Mouse (Mus musculus) kidney, embryonic 14.5 days (tissue): ENCODE measurements around the gene Osbp2. TPM values are rescaled to one million over a fixed set of nuclear protein-coding genes. Genes with fewer than 3 reads are reported as not detected.

Source experiments
- ATAC-seq: fragments of 200-750 bp; cut with Nextera tagmentation; 2 replicates; pipeline ENCODE4 v1.8.0; 2017; ENCODE audit warnings: moderate number of reproducible peaks, mild to moderate bottlenecking, moderate TSS enrichment, moderate library complexity; ENCODE audit not compliant: low FRiP score, low TSS enrichment
- H3K27ac ChIP-seq: fragments of 300-500 bp; sonication (generic); 2 replicates; pipeline ENCODE4 v1.5.1; 2014; ENCODE audit warnings: low read depth, mild to moderate bottlenecking, low read length, moderate library complexity, mixed read lengths
- H3K27me3 ChIP-seq: fragments of 300-500 bp; sonication (generic); 2 replicates; pipeline ENCODE4 v1.6.1; 2014; ENCODE audit warnings: mild to moderate bottlenecking, low read length; ENCODE audit not compliant: control insufficient read depth, insufficient read depth
- H3K36me3 ChIP-seq: fragments of 300-500 bp; sonication (generic); 2 replicates; pipeline ENCODE4 v1.6.1; 2014; ENCODE audit warnings: low read length, mixed read lengths; ENCODE audit not compliant: control insufficient read depth, insufficient read depth
- H3K4me1 ChIP-seq: fragments of 300-500 bp; sonication (generic); 2 replicates; pipeline ENCODE4 v1.6.1; 2014; ENCODE audit warnings: low read length, mixed read lengths; ENCODE audit not compliant: control insufficient read depth, insufficient read depth
- H3K4me2 ChIP-seq: fragments of 300-500 bp; sonication (generic); replicated peaks from 2 replicates; pipeline ENCODE4 v1.6.1; 2014; ENCODE audit warnings: low read depth, mild to moderate bottlenecking, low read length
- H3K4me3 ChIP-seq: fragments of 300-500 bp; sonication (generic); 2 replicates; pipeline ENCODE4 v1.5.1; 2014; ENCODE audit warnings: mild to moderate bottlenecking, low read length
- H3K9ac ChIP-seq: fragments of 300-500 bp; sonication (generic); 2 replicates; pipeline ENCODE4 v1.6.1; 2014; ENCODE audit warnings: low read depth, mild to moderate bottlenecking, low read length, moderate library complexity
- H3K9me3 ChIP-seq: fragments of 300-500 bp; sonication (generic); 2 replicates; pipeline ENCODE4 v1.6.1; 2016; ENCODE audit warnings: low read length; ENCODE audit not compliant: control insufficient read depth
- WGBS: fragments of 180-500 bp; shearing (Covaris S2); extraction: QIAGEN DNeasy Blood & Tissue Kit; methylation state at CpG from one replicate; pipeline ENCODE4 v1.1.7; 2014; 5-methylcytosine and 5-hydroxymethylcytosine counted together
- polyA plus RNA-seq: library from polyadenylated mRNA; unstranded; fragments of >200 nt; fragmentation: Nextera tagmentation; extraction: Ambion mirVana; gene quantifications from 2 replicates; pipeline ENCODE4 v1.2.1, GENCODE M21; 2014

Osbp2 gene
- polyA plus RNA-seq, 1 experiment from 2014 or later = 0.81 TPM

GRCm38 (mm10) chr11:3697441-3697840 is 166.3 kb downstream of the Osbp2 start:
- Histone ChIP-seq H3K9ac (no peak overlapping the region), H3K4me3 (no peak overlapping the region), H3K4me1 (no peaks in the 10 kb centered on the region), H3K27me3 (no peaks in the 10 kb centered on the region), H3K9me3 (no peaks in the 10 kb centered on the region), H3K36me3 (peaks cover 3% of the 10 kb centered on the region; the same call in 1 of the 2 replicates), H3K27ac (no peak overlapping the region), H3K4me2 (no peak overlapping the region)
- ATAC-seq = no peak
- WGBS = 88% methylated on average over 3 of the region's 3 CpGs

DNA sequence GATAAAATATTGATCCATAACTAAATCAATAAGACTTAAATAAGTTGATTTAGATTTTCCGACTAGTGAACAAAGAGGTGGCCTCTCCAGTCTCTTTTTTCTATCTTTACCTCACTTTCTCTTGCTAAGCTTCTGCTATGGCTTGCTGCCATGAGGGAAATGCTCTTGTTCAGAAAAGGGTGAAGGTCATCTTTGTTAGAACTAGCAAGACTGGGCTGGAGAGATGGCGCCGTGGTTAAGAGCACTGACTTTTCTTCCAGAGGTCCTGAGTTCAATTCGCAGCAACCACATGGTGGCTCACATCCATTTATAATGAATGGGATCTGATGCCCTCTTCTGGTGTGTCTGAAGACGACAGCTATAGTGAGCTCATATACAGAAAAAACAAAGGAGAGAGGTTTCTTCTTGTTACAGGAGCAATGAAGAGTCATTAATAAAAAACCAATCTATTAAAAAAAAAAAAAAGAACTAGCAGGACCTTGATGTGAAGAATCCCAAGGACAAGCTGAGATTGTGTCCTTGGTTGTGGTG is 167.6 kb downstream of the Osbp2 start:
- no peak overlapping the region for H3K4me3 ChIP-seq
- H3K9me3 ChIP-seq = no peaks in the 10 kb centered on the region
- no peak overlapping the region for H3K4me2 ChIP-seq
- H3K9ac ChIP-seq = no peak overlapping the region
- peaks cover 12% of the 10 kb centered on the region for H3K36me3 ChIP-seq
- no peaks in the 10 kb centered on the region for H3K4me1 ChIP-seq
- 85% methylated on average over 5 of the region's 5 CpGs for WGBS
- no peak for ATAC-seq
- no peaks in the 10 kb centered on the region for H3K27me3 ChIP-seq
- H3K27ac ChIP-seq = no peak overlapping the region

DNA sequence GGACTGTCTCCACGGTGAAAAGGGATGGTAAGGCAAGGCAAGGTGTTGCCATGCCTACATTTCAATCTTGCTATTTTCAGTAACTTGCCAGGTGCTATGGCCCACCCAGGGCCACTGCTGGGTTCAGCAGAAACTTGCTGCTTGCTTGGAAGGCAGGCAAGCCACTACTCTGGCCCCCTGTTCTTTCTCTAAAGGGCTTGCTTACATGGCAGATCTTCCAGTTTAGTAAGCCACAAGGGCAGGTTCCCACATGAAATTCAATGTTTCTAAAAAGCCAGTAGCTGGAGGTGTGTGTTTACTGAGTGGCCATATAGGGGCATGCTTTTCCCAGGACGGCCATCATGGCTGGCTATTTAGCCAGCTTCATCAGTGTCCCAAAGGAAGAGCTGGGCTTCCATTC is 172.0 kb downstream of the Osbp2 start:
- Histone ChIP-seq H3K36me3 (peaks cover 52% of the 10 kb centered on the region), H3K27ac (no peak overlapping the region), H3K9me3 (no peaks in the 10 kb centered on the region), H3K4me3 (no peak overlapping the region), H3K4me1 (no peaks in the 10 kb centered on the region), H3K9ac (no peak overlapping the region), H3K27me3 (no peaks in the 10 kb centered on the region), H3K4me2 (no peak overlapping the region)
- WGBS = 91% methylated on average over 2 of the region's 2 CpGs
- ATAC-seq = no peak

DNA sequence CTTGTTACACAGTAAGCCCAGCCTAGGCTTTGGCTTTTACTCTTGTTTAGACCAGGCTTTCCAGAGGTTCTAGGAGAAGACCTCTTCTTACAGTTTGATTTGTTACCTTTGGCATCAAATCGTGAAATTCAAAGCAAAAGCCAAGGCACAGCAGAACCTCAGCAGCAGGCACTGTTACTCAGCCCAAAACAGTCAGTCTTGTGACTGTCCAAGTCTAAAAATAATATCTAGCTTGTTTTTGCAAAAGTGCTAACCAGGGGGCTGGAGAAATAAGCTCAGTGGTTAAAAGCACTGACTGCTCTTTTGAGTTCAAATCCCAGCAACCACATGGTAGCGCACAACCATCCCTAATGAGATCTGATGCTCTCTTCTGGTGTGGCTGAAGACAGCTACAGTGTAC is 176.8 kb downstream of the Osbp2 start:
- H3K36me3 ChIP-seq = peaks cover 91% of the 10 kb centered on the region
- no peaks in the 10 kb centered on the region for H3K27me3 ChIP-seq
- no peak overlapping the region for H3K9ac ChIP-seq
- H3K4me1 ChIP-seq = no peaks in the 10 kb centered on the region
- H3K9me3 ChIP-seq = no peaks in the 10 kb centered on the region
- WGBS = 81% methylated on average over 2 of the region's 2 CpGs
- no peak for ATAC-seq
- H3K4me3 ChIP-seq = no peak overlapping the region
- no peak overlapping the region for H3K4me2 ChIP-seq
- H3K27ac ChIP-seq = no peak overlapping the region

- 93% methylated on average over 2 of the region's 2 CpGs for WGBS
- H3K27me3 ChIP-seq = no peaks in the 10 kb centered on the region
- H3K27ac ChIP-seq = no peak overlapping the region
- no peak for ATAC-seq
- no peaks in the 10 kb centered on the region for H3K9me3 ChIP-seq
- H3K36me3 ChIP-seq = peaks cover 91% of the 10 kb centered on the region
- H3K9ac ChIP-seq = no peak overlapping the region
- H3K4me2 ChIP-seq = no peak overlapping the region
- H3K4me1 ChIP-seq = no peaks in the 10 kb centered on the region
- no peak overlapping the region for H3K4me3 ChIP-seq
Observed at GRCm38 (mm10) chr11:3686318-3686717, 177.4 kb downstream of the Osbp2 start.

DNA sequence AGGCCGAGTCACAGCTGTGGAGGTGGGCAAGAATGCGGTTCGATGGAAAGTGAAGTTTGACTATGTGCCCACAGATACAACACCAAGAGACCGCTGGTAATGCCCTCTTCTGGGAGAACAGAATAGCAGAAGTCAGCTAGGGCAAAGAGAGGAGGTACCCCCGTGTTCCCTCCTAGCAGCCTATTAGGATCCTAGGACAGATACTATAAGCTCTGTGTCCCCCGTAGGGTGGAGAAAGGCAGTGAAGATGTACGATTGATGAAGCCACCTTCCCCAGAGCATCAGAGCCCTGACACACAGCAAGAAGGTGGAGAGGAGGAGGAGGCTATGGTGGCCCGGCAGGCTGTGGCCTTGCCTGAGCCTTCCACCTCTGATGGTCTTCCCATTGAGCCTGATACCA is 178.3 kb downstream of the Osbp2 start:
- H3K4me1 ChIP-seq = no peaks in the 10 kb centered on the region
- H3K36me3 ChIP-seq = peaks cover 91% of the 10 kb centered on the region
- H3K27me3 ChIP-seq = no peaks in the 10 kb centered on the region
- H3K9me3 ChIP-seq = no peaks in the 10 kb centered on the region
- H3K27ac ChIP-seq = no peak overlapping the region
- H3K9ac ChIP-seq = no peak overlapping the region
- 94% methylated on average over 8 of the region's 8 CpGs for WGBS
- H3K4me3 ChIP-seq = no peak overlapping the region
- ATAC-seq = no peak
- no peak overlapping the region for H3K4me2 ChIP-seq

GRCm38 (mm10) chr11:3684723-3685430 is 178.8 kb downstream of the Osbp2 start:
- H3K36me3 ChIP-seq = peaks cover 91% of the 10 kb centered on the region
- no peak overlapping the region for H3K9ac ChIP-seq
- no peak overlapping the region for H3K27ac ChIP-seq
- no peaks in the 10 kb centered on the region for H3K9me3 ChIP-seq
- H3K27me3 ChIP-seq = no peaks in the 10 kb centered on the region
- H3K4me3 ChIP-seq = no peak overlapping the region
- H3K4me1 ChIP-seq = no peaks in the 10 kb centered on the region
- H3K4me2 ChIP-seq = no peak overlapping the region
- 91% methylated on average over 5 of the region's 5 CpGs for WGBS
- ATAC-seq = no peak

GRCm38 (mm10) chr11:3684232-3684631 is 179.5 kb downstream of the Osbp2 start:
- H3K36me3 ChIP-seq = peaks cover 91% of the 10 kb centered on the region
- no peaks in the 10 kb centered on the region for H3K27me3 ChIP-seq
- no peaks in the 10 kb centered on the region for H3K4me1 ChIP-seq
- H3K9me3 ChIP-seq = no peaks in the 10 kb centered on the region
- WGBS = 96% methylated on average over 1 of the region's 1 CpGs
- H3K4me2 ChIP-seq = no peak overlapping the region
- no peak overlapping the region for H3K9ac ChIP-seq
- H3K27ac ChIP-seq = no peak overlapping the region
- no peak for ATAC-seq
- H3K4me3 ChIP-seq = no peak overlapping the region

- H3K4me2 ChIP-seq = no peak overlapping the region
- H3K9me3 ChIP-seq = no peaks in the 10 kb centered on the region
- no peaks in the 10 kb centered on the region for H3K4me1 ChIP-seq
- ATAC-seq = no peak
- H3K36me3 ChIP-seq = peaks cover 91% of the 10 kb centered on the region
- H3K27ac ChIP-seq = no peak overlapping the region
- H3K4me3 ChIP-seq = no peak overlapping the region
- H3K9ac ChIP-seq = no peak overlapping the region
- H3K27me3 ChIP-seq = no peaks in the 10 kb centered on the region
- 94% methylated on average over 11 of the region's 11 CpGs for WGBS
Observed at GRCm38 (mm10) chr11:3683696-3684095, 180.0 kb downstream of the Osbp2 start.
